Mouse (Mus musculus) neutrophil, adult 59 days (primary cell): ENCODE results near the gene Ak4. TPM values are rescaled to one million over a fixed set of nuclear protein-coding genes. Genes with fewer than 3 reads are reported as not detected.

Source experiments
- total RNA-seq, 2 experiments: library from RNA; stranded (reverse); gene quantifications; 1 replicate in 1 of 2; 2 replicates in 1 of 2; pipeline ENCODE4 v1.2.4; 2023

The Ak4 gene
- 1 to 10 TPM in 1 of 2 experiments, under 1 TPM in 1; 0.49 to 1.2 TPM for total RNA-seq

DNA sequence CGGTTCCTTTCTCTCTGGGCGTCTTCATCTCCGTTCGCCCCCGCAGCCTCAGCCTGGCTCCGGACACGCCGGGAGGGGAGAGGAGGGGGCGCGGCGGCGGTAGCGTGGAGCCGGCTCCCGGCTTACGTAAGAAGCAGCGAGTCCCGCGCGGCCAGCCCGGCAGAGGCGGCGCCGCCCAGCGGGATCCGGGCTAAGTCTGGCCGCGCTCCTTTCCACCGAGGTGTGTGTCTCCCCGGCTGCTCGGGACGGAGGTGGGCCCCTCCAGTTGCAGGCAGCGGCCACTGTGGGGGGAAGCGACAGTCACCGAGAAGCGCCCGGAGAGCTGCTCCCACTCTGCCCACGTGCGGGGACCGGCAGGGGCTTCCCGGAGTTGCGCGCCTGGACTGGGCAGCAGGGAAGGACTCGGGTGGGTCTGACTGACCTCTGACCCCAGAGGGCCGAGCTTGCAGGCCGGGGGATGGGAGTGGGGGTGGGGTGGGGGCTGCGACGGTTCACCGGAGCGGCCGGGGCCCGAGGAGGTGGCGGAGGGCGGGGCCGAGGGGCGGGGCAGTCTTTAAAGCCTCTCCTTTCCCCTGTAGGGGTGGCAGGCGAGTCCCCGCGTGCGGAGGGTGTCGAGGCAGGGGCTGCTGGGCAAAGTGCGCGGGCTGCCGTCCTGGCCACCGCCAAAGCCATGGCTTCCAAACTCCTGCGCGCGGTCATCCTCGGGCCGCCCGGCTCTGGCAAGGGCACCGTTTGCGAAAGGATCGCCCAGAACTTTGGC is at the start of gene Ak4:
Gene Ak4, plus strand, starts transcription at position 127 of the 760 bp plus-strand sequence.

DNA sequence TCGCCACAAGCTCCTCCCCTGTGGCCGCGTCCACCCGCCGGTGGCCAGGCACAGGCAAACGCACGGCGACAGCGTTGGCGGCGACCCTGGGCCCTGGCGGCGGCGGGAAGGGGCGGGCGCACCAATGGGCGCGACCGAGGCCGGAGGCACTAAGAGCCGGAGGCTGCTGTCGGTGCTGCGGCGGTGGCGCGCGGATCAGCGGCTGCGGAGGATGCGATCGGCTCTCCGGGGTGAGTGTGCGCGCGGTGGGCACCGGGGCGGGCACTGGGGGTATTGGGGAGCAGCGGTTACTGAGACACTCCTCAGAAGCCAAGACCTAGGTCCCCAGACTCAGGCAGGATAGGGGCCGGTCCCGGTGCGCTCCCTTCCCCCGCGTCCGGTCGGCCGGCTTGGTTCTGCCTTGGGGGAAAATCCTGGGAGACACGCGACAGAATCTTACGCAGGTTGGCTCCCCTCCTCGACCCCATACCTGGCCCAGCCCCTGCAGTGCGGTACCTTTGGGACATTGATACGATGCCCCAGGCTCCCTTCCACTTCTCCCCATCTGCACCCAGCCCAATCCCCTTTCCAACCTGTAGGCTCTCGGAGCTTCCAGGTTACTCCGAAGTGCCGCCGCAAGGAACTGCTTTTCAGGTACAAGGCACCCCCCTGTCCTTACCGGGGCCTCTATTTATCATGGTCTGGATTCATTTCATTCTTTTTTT is 77.6 kb downstream of the Ak4 start, which contains the start of gene Dnajc6:
Gene Dnajc6, plus strand, starts transcription at position 115 of the 704 bp plus-strand sequence.

Other genes starting within 250 kb of the Ak4 start
- gene Jak1, start 154.0 kb upstream of the Ak4 start, total RNA-seq: 100 to 1,000 TPM; 170 to 191 TPM
- 1 to 10 TPM; 1.1 to 2.9 TPM for gene Dnajc6, start 77.4 kb downstream of the Ak4 start, total RNA-seq
- gene Leprot, start 228.4 kb downstream of the Ak4 start, total RNA-seq: 10 to 100 TPM; 47.5 to 55.4 TPM